Mouse (Mus musculus) activated CD4-positive, CD25-positive, alpha-beta regulatory T cell, adult 4 months (primary cell): ENCODE results near the gene Inpp5d. TPM values are rescaled to one million over a fixed set of nuclear protein-coding genes. Genes with fewer than 3 reads are reported as not detected.
A peak's percentile ranks its signal among the peaks of the same experiment; 100 is the strongest.

ENCODE experiments used
- ATAC-seq: one replicate; pipeline ENCODE4 v1.8.0; 2017
- polyA plus RNA-seq, 2 experiments: library from polyadenylated mRNA; unstranded; fragments of 100-300 nt; shearing (Covaris generic); gene quantifications; one replicate each; pipeline ENCODE4 v1.2.1; 2017

Gene Inpp5d
- polyA plus RNA-seq, 2 experiments from 2014 or later, result 125 to 127 TPM

- ATAC-seq, result no peak
Observed at GRCm38 (mm10) chr1:87625254-87626025, 5.3 kb downstream of the Inpp5d start.

DNA sequence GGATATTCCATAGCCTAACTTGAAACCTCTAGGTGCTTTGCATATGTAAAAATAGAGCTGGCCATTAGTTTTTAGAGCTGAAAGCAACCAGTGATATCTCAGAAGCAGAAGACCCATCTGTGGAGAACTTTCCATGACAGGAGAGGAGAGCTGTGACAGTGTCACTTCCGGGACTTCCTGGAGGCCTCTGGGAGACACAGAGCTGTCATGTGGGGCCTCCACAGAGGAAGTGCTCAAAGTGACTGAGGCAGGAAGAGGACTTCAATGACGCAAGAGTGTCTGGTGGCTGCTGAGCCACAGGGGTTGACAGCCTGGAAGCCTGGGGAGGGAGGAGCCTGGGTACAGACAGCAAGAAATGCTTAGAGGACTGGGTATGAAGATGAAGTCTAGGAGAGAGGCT, 6.2 kb downstream of the Inpp5d start:
- ATAC-seq, result peak; percentile 88

DNA sequence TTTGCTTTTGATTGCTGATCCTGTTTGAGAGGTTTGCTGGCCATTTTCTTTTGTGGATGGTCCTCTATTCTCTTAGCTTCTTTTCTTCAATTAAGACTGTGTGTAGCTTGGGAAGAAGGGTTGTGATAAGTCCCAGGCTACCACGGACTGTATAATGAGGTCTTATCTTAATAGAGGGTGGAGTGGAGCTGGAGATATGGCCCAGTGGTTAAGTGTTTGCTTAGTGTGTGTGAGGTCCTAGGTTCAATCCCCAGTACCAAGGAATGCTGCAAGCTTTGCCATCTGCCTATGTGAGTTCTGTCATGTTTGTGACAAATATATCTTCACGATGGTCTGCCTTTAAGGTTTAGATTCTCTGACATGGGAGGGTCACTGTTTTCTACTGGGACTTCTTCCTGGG, 8.0 kb downstream of the Inpp5d start:
- ATAC-seq, result no peak

DNA sequence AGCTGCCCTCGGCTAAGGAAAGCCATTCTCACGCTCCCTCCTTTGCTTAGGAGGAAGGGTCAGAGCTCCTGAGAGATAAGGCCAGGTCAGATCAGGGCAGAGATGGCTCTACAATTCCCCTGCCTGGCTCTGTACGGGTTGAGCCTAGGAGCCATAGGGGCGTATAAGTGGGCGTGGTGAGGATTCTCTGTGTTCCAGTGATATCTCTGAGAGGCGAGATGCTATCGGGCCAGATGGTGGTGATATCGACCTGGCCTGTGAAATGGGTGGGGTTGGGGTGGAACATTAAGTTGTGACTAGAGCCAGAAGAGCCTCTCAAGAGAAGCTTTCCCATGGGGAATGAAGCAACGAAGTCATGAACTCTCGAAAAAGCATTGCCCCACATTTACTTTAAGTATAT, 11.5 kb downstream of the Inpp5d start:
- ATAC-seq, result no peak

GRCm38 (mm10) chr1:87632163-87632562, 12.1 kb downstream of the Inpp5d start:
- no peak for ATAC-seq

GRCm38 (mm10) chr1:87636716-87637117, 16.6 kb downstream of the Inpp5d start:
- ATAC-seq, result peak; percentile 4

DNA sequence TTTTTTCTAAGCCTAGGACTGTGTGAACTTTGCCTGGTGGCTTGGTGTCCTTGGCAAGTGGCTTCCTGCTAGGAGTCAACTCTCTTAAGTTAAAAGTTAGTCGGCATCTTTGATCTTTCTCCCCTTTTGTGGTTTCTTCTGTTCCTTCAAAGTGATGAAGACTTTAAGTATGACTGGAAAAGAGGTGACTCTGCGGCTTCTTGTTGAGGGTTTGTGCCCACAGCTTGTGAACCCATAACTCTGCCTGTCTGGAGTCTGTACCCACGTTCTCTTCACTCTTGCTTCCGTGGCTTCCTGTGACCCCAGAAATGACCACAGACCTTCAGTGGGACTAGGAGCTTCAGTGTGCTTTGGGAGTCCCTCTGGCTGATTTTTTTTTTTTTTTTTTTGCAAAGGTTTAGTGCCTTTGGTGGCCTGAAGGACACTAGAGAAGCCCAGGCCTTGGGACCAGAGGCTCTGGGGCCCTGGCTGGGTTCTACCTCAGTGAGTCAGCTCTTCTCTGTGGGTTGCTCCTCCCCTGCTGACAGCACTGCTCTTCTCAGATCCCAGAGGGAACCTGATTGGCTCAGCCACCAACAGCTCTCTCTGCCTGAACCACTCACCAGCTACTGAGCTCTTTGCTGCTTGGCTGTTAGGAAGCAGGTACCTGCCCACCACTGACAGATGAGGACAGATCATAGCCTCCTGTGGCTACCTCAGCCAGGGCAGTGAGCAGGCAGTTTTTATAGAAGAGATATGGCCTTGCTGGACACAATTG, 17.2 kb downstream of the Inpp5d start:
- ATAC-seq, result peak; percentile 68

GRCm38 (mm10) chr1:87637878-87638600, 17.9 kb downstream of the Inpp5d start:
- ATAC-seq, result no peak

DNA sequence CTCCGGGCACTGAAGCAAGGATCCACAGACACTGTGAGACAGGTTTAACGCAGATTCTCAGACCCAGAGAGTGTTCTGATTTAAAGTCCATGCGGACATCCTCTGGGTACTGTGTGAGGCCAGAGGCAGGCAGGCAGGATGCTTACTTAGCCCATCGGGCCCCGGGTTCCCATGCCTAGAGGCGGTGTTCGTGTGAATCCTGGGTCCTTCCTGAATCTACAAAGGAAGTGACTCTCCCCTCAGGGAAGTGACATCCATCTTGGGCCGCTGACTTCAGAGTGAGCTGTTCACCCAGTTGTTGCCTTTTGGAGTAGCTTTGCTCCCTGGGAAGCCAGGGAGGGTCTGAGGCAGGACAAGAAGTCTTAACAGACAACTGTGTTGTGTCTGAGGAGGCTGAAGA, 19.6 kb downstream of the Inpp5d start:
- ATAC-seq, result no peak

GRCm38 (mm10) chr1:87640165-87640661, 20.1 kb downstream of the Inpp5d start:
- ATAC-seq, result peak; percentile 26

- no peak for ATAC-seq
Observed at GRCm38 (mm10) chr1:87643016-87643415, 22.9 kb downstream of the Inpp5d start.

DNA sequence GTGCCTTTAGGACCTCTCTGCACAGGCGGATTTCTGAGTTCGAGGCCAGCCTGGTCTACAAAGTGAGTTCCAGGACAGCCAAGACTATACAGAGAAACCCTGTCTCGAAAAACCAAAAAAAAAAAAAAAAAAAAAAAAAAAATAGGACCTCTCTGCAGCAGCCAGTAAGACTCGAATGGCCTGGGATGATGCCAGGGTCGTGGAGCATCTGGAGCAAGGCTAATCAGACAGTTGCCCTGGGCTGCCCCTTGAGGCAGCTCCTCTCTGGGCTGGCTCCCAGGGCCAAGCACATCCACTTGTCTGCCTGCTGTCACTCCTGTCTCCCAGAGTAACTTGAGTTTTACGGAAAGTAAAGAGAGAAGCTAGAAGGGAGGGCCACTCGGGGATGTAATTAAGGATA, 24.9 kb downstream of the Inpp5d start:
- ATAC-seq, result no peak

GRCm38 (mm10) chr1:87645748-87646147, 25.6 kb downstream of the Inpp5d start:
- ATAC-seq, result no peak

DNA sequence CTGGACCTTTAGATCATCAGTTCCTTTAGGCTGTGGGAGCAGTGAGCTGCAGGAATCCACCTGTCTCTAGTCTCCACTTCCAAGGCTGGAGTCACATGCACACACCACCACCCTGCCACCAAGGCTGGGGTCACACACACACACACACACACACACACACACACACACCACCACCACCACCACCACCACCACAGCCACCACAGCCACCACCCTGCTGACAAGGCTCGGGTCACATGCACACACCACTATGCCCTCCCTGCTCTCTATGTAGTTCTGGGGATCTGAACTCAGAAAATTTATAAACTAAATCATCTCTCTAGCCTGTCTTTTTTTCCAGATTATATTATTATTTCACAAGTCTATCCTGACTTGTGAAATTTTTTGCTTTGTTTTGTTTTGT, 27.7 kb downstream of the Inpp5d start:
- no peak for ATAC-seq

GRCm38 (mm10) chr1:87648657-87649056, 28.5 kb downstream of the Inpp5d start:
- ATAC-seq, result no peak

- no peak for ATAC-seq
Observed at GRCm38 (mm10) chr1:87649219-87649805, 29.2 kb downstream of the Inpp5d start.

- ATAC-seq, result no peak
Observed at GRCm38 (mm10) chr1:87649958-87650474, 29.9 kb downstream of the Inpp5d start.

- peak; percentile 58 for ATAC-seq
Observed at GRCm38 (mm10) chr1:87650611-87651079, 30.5 kb downstream of the Inpp5d start.

DNA sequence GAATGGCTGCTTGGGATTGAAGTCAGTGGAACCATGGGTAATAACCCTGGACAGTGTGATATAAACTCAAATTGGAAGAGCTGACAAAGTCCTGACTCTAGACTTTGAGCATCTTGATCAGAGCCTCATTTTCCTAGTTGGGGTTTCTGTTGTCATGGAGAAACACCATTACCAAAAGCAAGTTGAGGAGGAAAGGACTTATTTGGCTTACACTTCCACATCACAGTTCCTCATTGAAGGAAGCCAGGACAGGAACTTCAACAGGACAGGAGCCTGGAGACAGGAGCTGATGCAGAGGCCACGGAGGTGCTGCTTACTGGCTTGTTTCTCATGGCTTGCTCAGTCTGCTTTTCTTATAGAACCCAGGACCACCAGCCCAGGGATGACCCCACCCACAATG, 31.3 kb downstream of the Inpp5d start:
- ATAC-seq, result no peak

- no peak for ATAC-seq
Observed at GRCm38 (mm10) chr1:87655101-87655500, 35.0 kb downstream of the Inpp5d start.

- ATAC-seq, result no peak
Observed at GRCm38 (mm10) chr1:87658063-87658462, 38.0 kb downstream of the Inpp5d start.

DNA sequence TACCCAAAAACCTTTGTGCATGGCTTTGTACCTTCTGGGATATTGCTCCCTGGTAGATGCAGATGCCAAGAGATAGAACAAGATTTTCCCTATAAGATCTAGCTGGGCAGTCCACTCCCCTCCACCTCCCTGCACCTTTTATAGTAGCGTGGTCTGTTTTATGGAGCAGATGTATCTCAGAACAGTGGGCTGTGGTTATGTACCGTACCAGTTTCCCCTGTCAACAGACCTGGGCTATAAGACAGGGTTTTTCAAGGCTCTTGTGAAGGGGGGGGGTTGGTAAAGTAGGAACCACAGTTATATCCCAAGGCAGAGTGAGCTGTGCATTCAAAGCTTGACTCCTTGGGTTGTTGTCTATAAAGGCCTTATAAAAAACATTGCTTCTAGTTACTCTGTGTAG, 38.4 kb downstream of the Inpp5d start:
- no peak for ATAC-seq
